Mouse (Mus musculus) 3134 (cell line): Measurements from ENCODE around the gene Zfp82.

ENCODE experiments used
- DNase-seq: peaks from one replicate; pipeline ENCODE4 v3.0.0-alpha.2; 2011; ENCODE audit warnings: low spot score; ENCODE audit not compliant: insufficient read length; ENCODE audit errors: extremely low read depth

The Zfp82 gene

DNA sequence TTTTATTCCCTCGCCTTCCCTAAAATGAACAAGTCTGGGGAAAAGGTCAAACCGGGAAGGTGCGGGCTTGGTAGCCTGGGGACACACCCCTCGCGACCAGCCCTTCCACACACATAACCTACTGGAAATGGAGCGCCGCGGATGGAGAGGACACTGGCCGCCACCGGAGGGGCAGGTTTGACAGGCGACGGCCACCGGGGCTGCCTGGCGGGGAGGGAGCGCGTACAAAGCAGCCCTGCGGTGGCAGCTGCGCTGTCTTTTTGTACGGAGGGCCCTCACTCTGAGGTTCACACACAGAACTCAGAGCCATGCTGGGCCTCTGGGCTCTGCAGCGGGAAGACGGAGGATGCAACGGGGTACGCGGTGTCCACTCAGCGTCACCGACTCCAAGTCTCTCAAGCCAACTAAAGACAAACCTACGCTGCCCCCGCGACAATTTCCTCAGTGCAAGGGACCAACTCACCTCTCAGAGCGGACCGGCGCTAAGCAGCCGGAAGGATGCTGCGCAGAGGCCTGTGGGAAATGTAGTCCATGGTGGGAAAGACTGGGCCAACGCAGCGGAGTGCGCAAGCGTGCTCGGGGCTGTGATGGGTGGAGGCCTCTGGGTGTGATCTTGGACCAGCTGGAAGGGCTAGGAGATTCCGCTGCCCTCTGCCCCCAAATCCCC is 21.7 kb downstream of the Zfp82 start, which contains the start of gene Zfp14:
Gene Zfp14 (minus strand): TSS at position 499 of the 667 bp plus-strand sequence.
- peak; percentile 66 for DNase-seq

DNA sequence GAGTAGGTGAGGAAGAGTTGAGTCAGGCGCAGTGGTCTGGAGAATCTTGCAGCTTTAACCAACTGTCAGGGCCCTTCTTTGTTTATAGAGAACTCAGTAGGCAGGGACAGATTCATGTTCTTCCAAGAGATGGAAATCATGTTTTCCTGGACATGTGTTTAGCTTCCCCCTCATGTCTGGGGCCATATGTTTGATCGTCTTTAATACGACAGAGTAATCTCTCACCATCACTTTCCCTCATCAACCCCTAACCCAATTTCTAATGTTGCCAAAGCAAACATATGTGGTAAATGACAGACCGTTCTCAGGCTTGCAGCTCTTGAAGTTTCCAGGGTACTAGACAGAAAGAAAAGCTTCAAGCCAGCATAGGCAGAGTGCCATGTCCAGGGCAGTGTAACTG is 24.6 kb downstream of the Zfp82 start:
- DNase-seq = no peak

DNA sequence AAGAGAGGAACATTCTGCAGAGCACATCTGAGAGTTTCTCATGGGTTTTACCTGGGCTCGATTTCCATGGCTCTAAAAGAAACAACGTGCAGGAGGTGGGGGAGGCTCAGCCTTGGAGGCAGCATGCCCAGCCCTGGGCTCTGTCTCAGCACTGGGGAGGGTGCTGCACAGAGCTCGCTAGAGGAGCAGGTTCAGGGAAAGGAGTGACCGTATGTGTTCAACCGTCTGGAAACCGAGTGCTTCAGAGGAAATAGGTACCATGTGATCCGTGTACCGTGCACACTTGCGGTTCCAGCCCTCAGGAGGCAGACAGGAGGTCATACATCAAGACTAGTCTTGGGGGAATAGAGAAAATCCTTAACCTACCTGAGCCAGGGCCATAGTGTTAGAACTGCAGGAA is 28.3 kb downstream of the Zfp82 start:
- DNase-seq = no peak

DNA sequence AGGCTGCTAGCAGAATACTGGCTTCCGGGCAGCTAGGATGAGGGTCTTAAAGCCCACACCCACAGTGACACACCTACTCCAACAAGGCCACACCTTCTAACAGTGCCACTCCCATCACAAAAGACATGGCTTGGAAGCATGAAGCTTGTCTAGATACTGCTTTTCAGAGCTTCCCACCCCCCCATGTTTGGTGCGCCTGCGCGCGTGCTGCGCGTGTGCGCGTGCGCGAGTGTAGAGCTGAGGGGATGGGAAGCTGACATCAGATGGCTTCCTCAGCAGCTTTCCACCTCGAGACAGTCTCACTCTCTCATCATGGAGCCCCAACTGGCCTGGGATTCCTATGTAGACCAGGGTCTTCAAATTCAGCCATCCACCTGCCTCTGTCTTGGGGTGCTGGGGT is 38.4 kb downstream of the Zfp82 start:
- DNase-seq = no peak

DNA sequence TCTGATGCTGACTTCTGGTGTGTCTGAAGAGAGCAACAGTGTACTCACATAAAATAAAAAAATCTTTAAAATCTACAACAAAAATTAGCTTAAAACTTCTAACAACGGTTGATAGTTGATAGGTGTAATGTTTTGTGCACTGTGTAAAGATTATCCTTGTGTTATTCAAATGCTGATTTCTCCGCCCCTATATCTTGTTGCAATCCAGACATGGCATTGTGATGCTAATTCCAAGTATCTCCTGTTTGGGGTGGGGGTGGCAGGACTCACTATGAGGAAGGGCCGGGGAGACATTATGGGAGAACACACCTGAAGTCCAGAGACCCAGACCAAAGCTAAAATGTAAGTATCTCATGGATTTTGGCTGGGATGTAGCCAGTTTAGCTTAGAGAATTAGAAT is 41.3 kb downstream of the Zfp82 start:
- DNase-seq = no peak

DNA sequence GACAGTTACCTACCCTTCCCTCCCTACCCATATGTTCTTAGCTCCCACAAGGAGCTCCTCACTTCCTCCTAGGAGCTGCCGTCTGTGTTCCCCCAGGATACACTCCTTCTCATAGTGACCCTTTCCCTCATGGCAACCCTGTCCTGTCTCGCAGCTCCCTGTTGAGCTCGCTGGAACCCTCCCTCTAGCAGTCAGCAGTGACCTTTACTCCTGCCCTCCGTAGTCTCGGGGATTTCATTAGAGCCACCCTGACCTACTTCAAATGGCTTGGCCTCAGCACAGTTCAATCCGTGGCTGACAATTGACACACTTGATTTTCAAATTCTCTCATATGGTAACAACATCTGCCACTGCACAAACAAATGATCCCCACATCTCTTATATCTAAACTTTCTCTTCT is 42.0 kb downstream of the Zfp82 start:
- no peak for DNase-seq

DNA sequence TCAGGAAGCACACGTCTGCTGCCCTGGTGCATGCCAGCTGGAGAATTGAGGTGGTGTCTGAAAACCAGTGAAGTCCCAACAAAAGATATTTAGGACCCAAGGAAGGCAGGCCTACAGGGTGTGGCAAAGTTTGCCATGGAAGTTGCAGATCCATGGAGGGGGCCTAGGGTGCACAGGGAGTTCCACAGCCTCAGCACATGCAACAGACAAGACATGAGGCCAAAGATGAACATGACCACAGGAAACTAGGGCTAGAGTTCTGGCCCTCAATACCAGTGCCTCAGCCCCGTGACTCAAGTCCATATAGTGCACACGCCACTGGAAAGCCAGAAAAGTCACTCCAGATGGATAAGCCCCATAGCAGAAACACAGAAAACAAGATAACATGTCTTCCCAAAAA is 44.1 kb downstream of the Zfp82 start:
- no peak for DNase-seq

DNA sequence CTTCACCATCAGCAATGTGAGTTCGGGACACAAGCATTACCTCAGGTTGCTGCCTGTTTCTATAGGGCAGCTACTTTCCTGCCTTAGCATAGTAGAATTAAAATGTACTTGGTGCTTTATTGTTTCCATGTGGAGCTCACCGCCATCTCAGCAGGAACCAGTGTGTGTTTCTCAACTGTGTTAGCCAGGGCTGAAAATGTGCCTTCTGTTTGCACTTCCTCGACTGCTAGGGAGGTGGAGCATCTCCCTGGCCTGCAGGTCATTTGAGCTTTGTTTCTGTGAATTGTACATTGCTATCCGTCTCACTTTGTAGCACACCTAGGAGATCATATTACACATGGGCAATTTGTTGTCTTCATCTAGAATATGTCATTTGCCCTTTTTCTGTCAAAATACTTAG is 45.4 kb downstream of the Zfp82 start:
- no peak for DNase-seq

DNA sequence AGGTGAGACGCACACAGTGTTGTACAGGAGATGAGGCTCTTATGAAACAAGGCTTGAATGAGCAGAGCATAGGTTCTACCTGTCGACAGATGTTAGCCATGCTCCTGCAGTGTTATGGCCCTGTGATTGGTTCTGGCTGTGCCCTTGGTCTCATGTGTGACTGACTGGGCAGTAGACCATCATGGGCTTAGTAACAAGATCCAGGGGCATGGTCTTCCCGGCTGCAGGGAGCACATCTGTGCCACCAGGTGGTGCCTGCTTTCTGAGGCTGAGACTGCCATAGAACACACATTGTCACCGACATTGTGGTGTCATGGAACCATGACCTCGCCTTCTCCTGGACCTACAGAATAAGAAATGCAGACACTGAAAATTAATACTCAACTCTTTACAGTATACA is 47.3 kb downstream of the Zfp82 start:
- DNase-seq = no peak

DNA sequence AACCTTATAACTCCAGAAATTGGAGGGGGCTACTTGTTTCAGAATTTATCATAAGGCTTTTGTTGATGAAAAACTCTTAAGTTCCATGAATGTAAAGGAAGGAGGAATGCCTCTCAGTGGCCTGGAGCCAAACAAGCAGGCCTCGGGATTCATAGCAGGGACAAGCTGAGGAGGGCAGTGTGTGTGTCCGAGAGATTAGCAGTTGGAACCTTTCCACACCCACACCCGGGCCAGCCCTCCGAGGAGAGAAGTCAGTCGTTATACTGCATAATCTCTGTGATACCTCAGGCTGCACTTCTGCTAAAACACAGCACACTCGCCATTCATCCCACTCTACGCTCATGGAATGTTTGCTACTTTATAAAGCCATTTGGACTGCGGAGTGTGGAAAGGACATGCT is 48.9 kb downstream of the Zfp82 start:
- no peak for DNase-seq

DNA sequence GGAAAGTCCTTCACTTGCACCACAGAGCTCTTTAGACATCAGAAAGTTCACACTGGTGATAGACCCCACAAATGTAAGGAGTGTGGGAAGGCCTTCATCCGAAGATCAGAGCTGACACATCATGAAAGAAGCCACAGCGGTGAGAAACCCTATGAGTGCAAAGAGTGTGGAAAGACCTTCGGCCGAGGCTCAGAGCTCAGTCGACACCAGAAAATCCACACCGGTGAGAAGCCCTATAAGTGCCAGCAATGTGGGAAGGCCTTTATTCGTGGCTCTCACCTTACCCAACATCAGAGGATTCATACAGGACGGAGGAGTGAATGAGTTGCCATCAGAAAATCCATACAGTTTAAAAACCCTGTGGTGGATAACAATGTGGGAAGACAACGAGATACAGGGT is 49.4 kb downstream of the Zfp82 start:
- DNase-seq = no peak

DNA sequence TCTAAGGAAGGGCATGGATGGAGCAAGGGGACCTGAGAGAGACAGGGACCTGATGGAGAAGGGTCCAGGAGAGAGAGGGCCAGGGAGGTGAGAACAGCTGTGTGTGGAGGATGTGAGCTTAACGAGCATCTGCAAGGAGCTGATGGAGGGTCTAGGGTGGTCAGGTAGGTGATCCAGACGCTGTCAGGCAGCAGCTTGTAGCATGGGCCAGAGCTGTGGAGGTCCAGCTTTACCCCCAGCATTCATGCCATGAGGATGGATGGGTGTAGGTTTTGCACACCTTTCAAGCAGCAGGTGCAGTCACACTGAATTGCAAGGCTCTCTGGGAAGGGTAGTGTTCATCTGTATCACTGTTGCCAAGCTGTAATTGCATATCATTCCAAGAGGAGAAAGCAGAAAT is 53.2 kb downstream of the Zfp82 start:
- no peak for DNase-seq

DNA sequence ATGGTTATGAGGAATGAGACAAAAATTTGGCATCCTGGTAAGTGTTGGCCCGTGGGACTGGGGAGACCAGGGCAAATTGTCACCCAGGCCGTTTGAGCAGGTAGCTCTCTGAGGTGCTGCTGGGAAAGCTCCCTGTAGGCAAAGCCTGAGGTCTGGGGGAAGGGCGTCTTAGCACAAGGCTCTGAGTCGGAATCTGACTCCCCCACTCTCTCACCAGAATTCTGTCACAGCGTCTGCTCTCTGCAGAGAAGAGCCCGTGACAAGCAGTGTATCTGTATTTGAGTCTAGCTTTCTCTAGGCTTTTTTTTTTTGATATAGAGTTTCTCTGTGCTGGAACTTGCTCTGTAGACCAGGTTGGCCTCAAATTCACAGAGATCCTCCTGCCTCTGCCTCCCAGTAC is 55.5 kb downstream of the Zfp82 start:
- no peak for DNase-seq

DNA sequence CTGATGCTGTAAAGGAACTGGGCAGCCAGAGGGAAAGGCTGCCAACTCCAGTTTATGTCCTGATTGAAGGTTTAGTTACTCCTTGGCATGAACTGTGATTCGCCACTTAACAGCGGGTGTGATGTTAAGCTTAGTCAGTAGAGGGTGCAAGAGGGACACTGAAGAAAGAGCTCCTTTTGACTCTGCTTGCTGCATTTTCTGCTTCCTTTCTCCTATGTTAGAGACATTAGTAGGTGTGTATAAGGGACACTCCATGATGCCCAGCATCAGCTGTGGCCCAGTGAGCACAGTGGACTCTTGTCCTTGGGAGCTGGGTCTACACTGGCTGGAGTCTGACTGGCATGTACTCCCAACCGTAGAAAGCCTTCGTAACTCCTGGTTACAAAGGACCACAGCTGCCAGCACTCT is 59.7 kb downstream of the Zfp82 start:
- no peak for DNase-seq

DNA sequence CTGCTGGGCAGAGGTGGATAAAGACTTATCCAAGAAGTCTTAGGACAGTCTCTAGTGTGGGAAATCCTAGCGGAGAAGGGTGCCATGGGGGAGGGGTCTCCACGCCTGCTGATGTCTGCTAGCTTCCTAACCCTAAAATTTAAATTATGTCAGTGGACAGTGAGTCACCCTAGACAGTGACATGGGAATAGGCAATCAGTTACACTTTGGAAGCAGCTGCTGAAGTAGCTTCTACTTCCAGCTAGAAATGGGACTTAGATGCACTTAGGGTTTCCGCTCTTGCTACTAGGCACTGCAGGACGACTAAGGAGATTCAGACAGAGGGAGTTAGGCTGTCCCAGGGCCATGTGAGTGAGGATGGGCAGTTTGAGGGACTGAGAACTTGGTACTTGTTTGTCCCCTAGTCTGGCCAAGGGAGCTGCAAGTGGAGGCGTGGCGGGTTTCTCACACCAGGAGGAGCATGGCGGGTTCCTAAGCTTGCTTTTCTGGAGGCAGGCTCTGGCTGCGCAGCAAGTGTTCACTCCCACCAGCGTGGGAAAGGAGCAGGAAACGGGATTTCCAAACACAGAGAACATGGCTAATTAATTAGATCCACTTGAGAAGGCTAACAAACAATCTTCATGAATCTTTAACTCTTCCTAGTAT is 62.0 kb downstream of the Zfp82 start:
- no peak for DNase-seq

DNA sequence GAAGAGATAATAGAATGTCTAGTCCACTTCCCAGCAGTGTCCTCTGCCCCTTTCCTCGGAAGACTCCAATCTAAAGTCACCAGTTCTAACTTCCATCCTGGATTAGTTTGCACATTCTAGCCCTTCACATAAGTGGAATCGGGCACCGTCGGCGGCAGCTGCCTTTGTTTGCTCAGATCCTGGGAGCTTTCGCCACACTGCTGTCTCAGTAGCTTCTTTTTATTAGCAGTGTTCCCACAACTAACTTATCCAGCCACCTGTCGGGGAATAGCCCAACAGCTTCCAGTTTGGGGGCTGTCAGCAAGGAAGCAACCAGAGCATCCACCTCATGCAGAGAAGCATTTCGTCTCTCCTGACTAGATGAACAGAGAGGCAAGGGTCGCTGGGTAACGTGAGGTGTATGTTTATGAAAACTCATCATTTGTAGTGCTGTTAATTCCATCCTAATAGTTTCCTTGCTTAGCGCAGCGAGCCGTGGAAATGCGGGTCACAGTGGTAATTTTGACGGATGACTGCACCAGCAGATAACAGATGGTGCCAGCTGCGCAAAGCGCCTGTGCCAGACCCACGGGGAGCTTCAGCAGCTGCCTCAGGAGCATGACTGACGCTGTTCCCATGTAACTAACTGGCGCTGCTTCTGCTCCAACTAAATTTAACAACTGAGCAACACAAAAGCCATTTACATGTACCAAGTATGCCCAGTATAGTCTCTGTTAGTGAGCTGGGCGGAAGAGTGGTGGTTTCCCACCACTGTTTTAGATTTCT is 63.2 kb downstream of the Zfp82 start:
- no peak for DNase-seq

DNA sequence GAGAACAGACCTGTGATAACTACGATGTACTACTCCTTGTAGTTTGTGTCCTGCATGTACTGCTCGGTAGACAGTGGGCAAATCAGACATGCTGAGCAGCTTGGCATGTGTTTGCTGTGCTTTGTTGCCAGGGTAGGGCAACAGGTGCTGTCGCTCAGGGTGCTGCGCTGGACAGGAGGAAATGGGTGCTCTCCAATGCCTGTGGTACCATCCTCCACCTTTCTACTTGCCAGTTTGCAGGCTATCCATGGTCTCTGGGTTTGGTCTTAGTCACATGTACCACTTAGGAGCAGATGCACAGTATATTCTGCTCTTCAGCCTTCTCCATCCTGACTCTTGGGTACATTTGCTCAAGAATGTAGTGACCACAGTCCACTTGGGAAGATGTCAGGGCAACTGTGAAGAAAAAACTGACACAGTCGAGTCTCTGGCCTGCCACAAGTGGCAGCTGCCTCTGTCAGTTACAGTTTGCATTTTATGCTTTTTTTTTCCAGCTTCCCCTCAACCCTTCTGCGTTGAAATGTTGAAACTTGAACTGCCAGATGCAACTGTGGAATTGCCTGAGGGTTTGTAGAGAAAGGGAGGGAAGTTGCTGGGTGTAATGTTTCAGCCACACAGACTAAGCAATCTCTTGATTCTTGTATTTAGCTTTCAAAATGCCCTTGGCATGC is 64.5 kb downstream of the Zfp82 start:
- DNase-seq = no peak

DNA sequence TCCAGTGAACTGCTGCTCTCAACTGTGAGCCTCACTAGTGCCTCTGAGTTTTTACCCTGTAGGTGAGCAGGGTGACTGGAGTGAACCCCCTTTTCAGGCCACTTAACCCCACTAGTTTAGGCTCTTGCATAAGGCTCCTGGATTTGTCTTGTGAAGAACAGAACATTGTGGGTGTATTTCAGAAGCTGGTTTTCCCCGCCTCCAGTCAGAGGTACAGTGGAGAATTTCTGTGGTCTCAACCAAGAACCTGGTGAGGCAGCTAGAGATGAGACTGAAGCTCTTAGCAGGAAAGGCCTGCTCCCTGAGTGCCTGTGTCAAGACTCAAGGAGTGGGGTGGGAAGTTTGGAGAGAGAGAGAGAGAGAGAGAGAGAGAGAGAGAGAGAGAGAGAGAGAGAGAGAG is 65.1 kb downstream of the Zfp82 start:
- no peak for DNase-seq
